Mouse (Mus musculus): Measurements from ENCODE around the gene Cd40lg.

The Cd40lg gene

GRCm38 (mm10) chrX:57211876-57212275, at the start of gene Cd40lg:
Gene Cd40lg (plus strand): TSS chrX:57212143.
- DNase-seq = no peak

GRCm38 (mm10) chrX:57166549-57166948, 45.4 kb upstream of the Cd40lg start:
- no peak for DNase-seq

- DNase-seq = no peak
These were observed 40.7 kb upstream of the Cd40lg start for GRCm38 (mm10) chrX:57171269-57171668.

- no peak for DNase-seq
These were observed 34.6 kb upstream of the Cd40lg start for GRCm38 (mm10) chrX:57177225-57177779.

GRCm38 (mm10) chrX:57182470-57182869, 29.5 kb upstream of the Cd40lg start:
- no peak for DNase-seq

- no peak for DNase-seq
These were observed 28.6 kb upstream of the Cd40lg start for GRCm38 (mm10) chrX:57183359-57183758.

GRCm38 (mm10) chrX:57187301-57187700, 24.6 kb upstream of the Cd40lg start:
- DNase-seq = no peak

- no peak for DNase-seq
These were observed 22.6 kb upstream of the Cd40lg start for GRCm38 (mm10) chrX:57189335-57189734.

GRCm38 (mm10) chrX:57196319-57196718, 15.6 kb upstream of the Cd40lg start:
- no peak for DNase-seq

- DNase-seq = no peak
These were observed 13.9 kb upstream of the Cd40lg start for GRCm38 (mm10) chrX:57198036-57198435.

- no peak for DNase-seq
These were observed 11.5 kb upstream of the Cd40lg start for GRCm38 (mm10) chrX:57200397-57200796.

- DNase-seq = no peak
These were observed 1.4 kb upstream of the Cd40lg start for GRCm38 (mm10) chrX:57210591-57210990.

- no peak for DNase-seq
These were observed 919 bp downstream of the Cd40lg start for GRCm38 (mm10) chrX:57212862-57213261.

GRCm38 (mm10) chrX:57215495-57215894, 3.6 kb downstream of the Cd40lg start:
- no peak for DNase-seq

GRCm38 (mm10) chrX:57216271-57216670, 4.3 kb downstream of the Cd40lg start:
- no peak for DNase-seq

GRCm38 (mm10) chrX:57219563-57219962, 7.6 kb downstream of the Cd40lg start:
- no peak for DNase-seq

GRCm38 (mm10) chrX:57221881-57222280, 9.9 kb downstream of the Cd40lg start:
- no peak for DNase-seq

GRCm38 (mm10) chrX:57223301-57223700, 11.4 kb downstream of the Cd40lg start:
- no peak for DNase-seq

- DNase-seq = no peak
These were observed 16.2 kb downstream of the Cd40lg start for GRCm38 (mm10) chrX:57228178-57228577.

GRCm38 (mm10) chrX:57233596-57233995, 21.7 kb downstream of the Cd40lg start:
- DNase-seq = no peak

- no peak for DNase-seq
These were observed 24.0 kb downstream of the Cd40lg start for GRCm38 (mm10) chrX:57235982-57236381.

- DNase-seq = no peak
These were observed 26.6 kb downstream of the Cd40lg start for GRCm38 (mm10) chrX:57238572-57238971.

- DNase-seq = no peak
These were observed 41.5 kb downstream of the Cd40lg start for GRCm38 (mm10) chrX:57253329-57254055.

GRCm38 (mm10) chrX:57260744-57261143, 48.8 kb downstream of the Cd40lg start:
- peak; percentile 7 for DNase-seq

GRCm38 (mm10) chrX:57263515-57263914, 51.6 kb downstream of the Cd40lg start:
- DNase-seq = no peak
